Mouse (Mus musculus) MEL (cell line): Measurements from ENCODE around the gene Sbds. TPM values are rescaled to one million over a fixed set of nuclear protein-coding genes. Genes with fewer than 3 reads are reported as not detected.

Experiments
- DNase-seq: peaks from one replicate; pipeline ENCODE4 v3.0.0; 2011; ENCODE audit warnings: low read depth, low spot score
- H3K27ac ChIP-seq: 2 replicates; pipeline ENCODE4 v1.5.1; 2012; ENCODE audit warnings: low read depth, mild to moderate bottlenecking, control low read depth, low read length, moderate library complexity; ENCODE audit not compliant: control insufficient read depth
- H3K27me3 ChIP-seq, 2 experiments: fragments of 150-350 bp in 1 of 2; sonication (generic) in 1 of 2; 2 replicates each; pipeline ENCODE4 v1.6.1; 2012; ENCODE audit warnings: low read length in 2 of 2, mild to moderate bottlenecking in 2 of 2, improper control_type of control experiment in 1 of 2, moderate library complexity in 1 of 2; ENCODE audit not compliant: insufficient read depth in 2 of 2, control insufficient read depth in 1 of 2
- H3K36me3 ChIP-seq, 2 experiments: 2 replicates each; pipeline ENCODE4 v1.6.1; 2012 to 2014; ENCODE audit warnings: low read length in 2 of 2, improper control_type of control experiment in 1 of 2, inconsistent platforms in 1 of 2, mild to moderate bottlenecking in 1 of 2; ENCODE audit not compliant: insufficient read depth in 2 of 2, control insufficient read depth in 1 of 2
- H3K4me1 ChIP-seq, 2 experiments: fragments of 150-350 bp in 1 of 2; sonication (generic) in 1 of 2; 2 replicates each; pipeline ENCODE4 v1.6.1; 2012; ENCODE audit warnings: low read length in 2 of 2, improper control_type of control experiment in 1 of 2, mild to moderate bottlenecking in 1 of 2; ENCODE audit not compliant: insufficient read depth in 2 of 2, control insufficient read depth in 1 of 2
- H3K4me3 ChIP-seq, 2 experiments: fragments of 150-350 bp in 1 of 2; sonication (generic) in 1 of 2; 2 replicates each; pipeline ENCODE4 v1.5.1; 2012; ENCODE audit warnings: low read depth in 2 of 2, low read length in 2 of 2, mild to moderate bottlenecking in 2 of 2, moderate library complexity in 2 of 2, control low read depth in 1 of 2, improper control_type of control experiment in 1 of 2; ENCODE audit not compliant: control insufficient read depth in 1 of 2, insufficient read depth in 1 of 2
- H3K79me2 ChIP-seq: 2 replicates; pipeline ENCODE4 v1.6.1; 2012; ENCODE audit warnings: mild to moderate bottlenecking, low read length, moderate library complexity; ENCODE audit not compliant: control insufficient read depth, poor library complexity, insufficient read depth
- H3K9ac ChIP-seq: 2 replicates; pipeline ENCODE4 v1.6.1; 2012; ENCODE audit warnings: low read depth, mild to moderate bottlenecking, control low read depth, low read length, moderate library complexity; ENCODE audit not compliant: control insufficient read depth, poor library complexity, severe bottlenecking
- H3K9me3 ChIP-seq: fragments of 150-350 bp; sonication (generic); replicated peaks from 2 replicates; pipeline ENCODE4 v1.6.1; 2012; ENCODE audit warnings: mild to moderate bottlenecking, low read length, improper control_type of control experiment, moderate library complexity; ENCODE audit not compliant: insufficient read depth
- CHD2 ChIP-seq: IDR thresholded peaks from 2 replicates; pipeline ENCODE4 v1.6.1; 2011; ENCODE audit warnings: low read length, improper control_type of control experiment
- E2F4 ChIP-seq: IDR thresholded peaks from 2 replicates; pipeline ENCODE4 v1.6.1; 2011; ENCODE audit warnings: low read depth, low read length, improper control_type of control experiment, borderline replicate concordance
- ELF1 ChIP-seq: IDR thresholded peaks from 2 replicates; pipeline ENCODE4 v1.6.1; 2014; ENCODE audit warnings: low read depth, mild to moderate bottlenecking, inconsistent platforms, low read length, improper control_type of control experiment, moderate library complexity
- GABPA ChIP-seq: IDR thresholded peaks from 2 replicates; pipeline ENCODE4 v1.6.1; 2012; ENCODE audit warnings: low read depth, mild to moderate bottlenecking, inconsistent platforms, low read length, improper control_type of control experiment, moderate library complexity
- GATA1 ChIP-seq: IDR thresholded peaks from 2 replicates; pipeline ENCODE4 v1.6.1; 2011; ENCODE audit warnings: low read depth, low read length, improper control_type of control experiment
- KAT2A ChIP-seq: conservative IDR thresholded peaks from 2 replicates; pipeline ENCODE4 v1.6.1; 2012; ENCODE audit warnings: low read depth, low read length, improper control_type of control experiment, inconsistent platforms
- MAFK ChIP-seq: IDR thresholded peaks from 2 replicates; pipeline ENCODE4 v1.6.1; 2011; ENCODE audit warnings: low read depth, mild to moderate bottlenecking, low read length, improper control_type of control experiment, borderline replicate concordance
- MAX ChIP-seq: IDR thresholded peaks from 2 replicates; pipeline ENCODE4 v1.6.1; 2011; ENCODE audit warnings: low read length, improper control_type of control experiment
- MAZ ChIP-seq: IDR thresholded peaks from 2 replicates; pipeline ENCODE4 v1.6.1; 2012; ENCODE audit warnings: low read depth, mild to moderate bottlenecking, inconsistent platforms, low read length, improper control_type of control experiment
- MEF2A ChIP-seq: IDR thresholded peaks from 2 replicates; pipeline ENCODE4 v1.6.1; 2014; ENCODE audit warnings: low read depth, mild to moderate bottlenecking, inconsistent platforms, low read length, improper control_type of control experiment; ENCODE audit not compliant: poor library complexity, insufficient replicate concordance, severe bottlenecking; ENCODE audit errors: extremely low read depth
- MXI1 ChIP-seq: IDR thresholded peaks from 2 replicates; pipeline ENCODE4 v1.6.1; 2011; ENCODE audit warnings: mild to moderate bottlenecking, low read depth, low read length, improper control_type of control experiment
- MYB ChIP-seq: IDR thresholded peaks from 2 replicates; pipeline ENCODE4 v1.6.1; 2011; ENCODE audit warnings: mild to moderate bottlenecking, low read depth, low read length, improper control_type of control experiment
- POLR2A ChIP-seq, 2 experiments: IDR thresholded peaks; 2 replicates each; pipeline ENCODE4 v1.6.1; 2011 to 2012; ENCODE audit warnings: low read length in 2 of 2, mild to moderate bottlenecking in 2 of 2, control low read depth in 1 of 2, improper control_type of control experiment in 1 of 2, low read depth in 1 of 2, moderate library complexity in 1 of 2; ENCODE audit not compliant: control insufficient read depth in 1 of 2, insufficient read depth in 1 of 2, poor library complexity in 1 of 2
- POLR2AphosphoS2 ChIP-seq: IDR thresholded peaks from 2 replicates; pipeline ENCODE4 v1.6.1; 2011; ENCODE audit warnings: low read length, improper control_type of control experiment
- POLR2AphosphoS5 ChIP-seq: IDR thresholded peaks from 2 replicates; pipeline ENCODE4 v1.6.1; 2012; ENCODE audit warnings: low read depth, borderline replicate concordance, mild to moderate bottlenecking, inconsistent platforms, low read length, moderate library complexity, mixed read lengths
- RAD21 ChIP-seq: IDR thresholded peaks from 2 replicates; pipeline ENCODE4 v1.6.1; 2011; ENCODE audit warnings: mild to moderate bottlenecking, low read depth, low read length, improper control_type of control experiment
- USF1 ChIP-seq: IDR thresholded peaks from 2 replicates; pipeline ENCODE4 v1.6.1; 2014; ENCODE audit warnings: low read depth, mild to moderate bottlenecking, inconsistent platforms, low read length, improper control_type of control experiment, moderate library complexity
- ZC3H11A ChIP-seq: IDR thresholded peaks from 2 replicates; pipeline ENCODE4 v1.6.1; 2012; ENCODE audit warnings: low read depth, mild to moderate bottlenecking, inconsistent platforms, low read length, improper control_type of control experiment
- ZNF384 ChIP-seq: IDR thresholded peaks from 2 replicates; pipeline ENCODE4 v1.6.1; 2012; ENCODE audit warnings: low read depth, mild to moderate bottlenecking, inconsistent platforms, low read length, improper control_type of control experiment
- polyA plus RNA-seq, 2 experiments: library from polyadenylated mRNA; stranded (reverse) in 1 of 2; unstranded in 1 of 2; fragments of >175 nt in 1 of 2; fragments of >200 nt in 1 of 2; gene quantifications; 2 replicates each; pipeline versions ENCODE4 v1.2.1 to v1.2.4; 2012; ENCODE audit warnings: low replicate concordance in 2 of 2, low read depth in 1 of 2; ENCODE audit not compliant: insufficient read length in 2 of 2, insufficient read depth in 1 of 2, missing spikeins in 1 of 2
- total RNA-seq: library from RNA; depleted of rRNA; stranded (reverse); fragments of 300-350 nt; gene quantifications from 2 replicates; pipeline ENCODE4 v1.2.3, GENCODE M21; 2012

The Sbds gene
- total and polyA plus RNA-seq, 3 experiments, result 74.7 to 88.1 TPM; not detected in 1

DNA sequence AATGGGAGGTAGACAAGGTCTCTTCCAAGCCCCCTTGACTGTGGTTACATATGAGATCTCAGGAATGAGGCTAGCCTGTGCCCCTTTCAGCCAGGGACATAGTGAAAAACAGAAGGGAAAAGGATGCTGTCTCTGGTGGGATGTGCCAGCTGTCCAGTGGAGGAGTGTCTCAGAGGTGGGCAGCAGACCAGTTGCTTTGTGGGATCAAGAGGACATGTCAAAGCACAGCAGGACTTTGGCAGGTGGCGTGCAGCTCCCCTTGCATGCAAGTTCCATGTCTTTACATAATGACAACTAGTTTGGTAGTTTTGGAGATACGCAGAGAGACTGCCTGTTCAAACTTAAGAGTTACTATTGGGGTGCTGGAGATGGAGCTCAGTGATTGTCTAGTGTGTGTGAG, 15.5 kb downstream of the Sbds start:
- TF ChIP-seq RAD21 (no peak), USF1 (no peak), E2F4 (no peak), POLR2A (IDR thresholded peaks at IDR 0.05; ENCODE audit: control insufficient read depth in 1 of 2, insufficient read depth in 1 of 2, low read depth in 1 of 2, low read length in 2 of 2, poor library complexity in 1 of 2) (no peak), MAFK (no peak), MAZ (no peak), ZNF384 (no peak)
- Histone ChIP-seq H3K9ac (no peak overlapping the region), H3K4me3 (no peak overlapping the region), H3K79me2 (no peaks in the 10 kb centered on the region), H3K9me3 (no peaks in the 10 kb centered on the region), H3K27me3 (no peaks in the 10 kb centered on the region), H3K4me1 (no peaks in the 10 kb centered on the region), H3K36me3 (peaks cover 0 to 16% of the 10 kb centered on the region in 2 experiments; a peak in 2 of 4 replicates), H3K27ac (no peak overlapping the region)
- DNase-seq, result no peak

GRCm38 (mm10) chr5:130239236-130239635, 16.1 kb downstream of the Sbds start:
- no peak overlapping the region for H3K4me3 ChIP-seq
- TF ChIP-seq GABPA, result no peak
- no peak for TF ChIP-seq MAFK
- no peak for TF ChIP-seq POLR2AphosphoS2
- no peak for TF ChIP-seq MYB
- no peak for TF ChIP-seq ZC3H11A
- TF ChIP-seq KAT2A, result no peak
- no peak for TF ChIP-seq MAZ
- no peak for TF ChIP-seq ELF1
- TF ChIP-seq MEF2A, result no peak
- TF ChIP-seq MXI1, result no peak
- TF ChIP-seq CHD2, result no peak
- TF ChIP-seq GATA1, result no peak
- no peak for TF ChIP-seq MAX
- no peak for TF ChIP-seq POLR2AphosphoS5
- TF ChIP-seq E2F4, result no peak
- no peaks in the 10 kb centered on the region for H3K79me2 ChIP-seq
- H3K9me3 ChIP-seq, result no peaks in the 10 kb centered on the region
- no peaks in the 10 kb centered on the region for H3K4me1 ChIP-seq
- H3K27ac ChIP-seq, result no peak overlapping the region
- no peaks in the 10 kb centered on the region for H3K27me3 ChIP-seq
- H3K36me3 ChIP-seq, result peaks cover 0 to 19% of the 10 kb centered on the region in 2 experiments; a peak in 2 of 4 replicates
- DNase-seq, result no peak
- no peak overlapping the region for H3K9ac ChIP-seq
